Mouse (Mus musculus) liver, adult 2 months (tissue): ENCODE results near the gene Hspb8. TPM values are rescaled to one million over a fixed set of nuclear protein-coding genes. Genes with fewer than 3 reads are reported as not detected.

Experiments used
- DNase-seq: peaks from one replicate; pipeline ENCODE4 v3.0.0-alpha.2; 2011; ENCODE audit warnings: low read depth, low spot score; ENCODE audit errors: extremely low read depth
- H3K27ac ChIP-seq: fragments of 200-500 bp; replicated peaks from 2 replicates; pipeline ENCODE4 v1.5.1; 2012; ENCODE audit warnings: low read depth, mild to moderate bottlenecking, control low read depth, inconsistent platforms, low read length; ENCODE audit not compliant: insufficient read depth
- H3K27me3 ChIP-seq: fragments of 200-500 bp; 2 replicates; pipeline ENCODE4 v1.6.1; 2012; ENCODE audit warnings: mild to moderate bottlenecking, moderate library complexity, low read length, inconsistent platforms; ENCODE audit not compliant: control insufficient read depth, insufficient read depth
- H3K36me3 ChIP-seq: fragments of 200-500 bp; 2 replicates; pipeline ENCODE4 v1.6.1; 2012; ENCODE audit warnings: low read length, inconsistent platforms; ENCODE audit not compliant: control insufficient read depth, insufficient read depth
- H3K4me1 ChIP-seq: fragments of 200-500 bp; 2 replicates; pipeline ENCODE4 v1.6.1; 2011; ENCODE audit warnings: low read length; ENCODE audit not compliant: control insufficient read depth, insufficient read depth
- H3K4me3 ChIP-seq: fragments of 200-500 bp; 2 replicates; pipeline ENCODE4 v1.5.1; 2011; ENCODE audit warnings: low read depth, mild to moderate bottlenecking, control low read depth, low read length, moderate library complexity; ENCODE audit not compliant: insufficient read depth
- H3K79me2 ChIP-seq: fragments of 200-500 bp; 2 replicates; pipeline ENCODE4 v1.6.1; 2012; ENCODE audit warnings: inconsistent platforms, mild to moderate bottlenecking, low read length, moderate library complexity; ENCODE audit not compliant: control insufficient read depth, insufficient read depth
- H3K9ac ChIP-seq: fragments of 200-500 bp; 2 replicates; pipeline ENCODE4 v1.6.1; 2012; ENCODE audit warnings: low read depth, mild to moderate bottlenecking, control low read depth, inconsistent platforms, low read length
- CTCF ChIP-seq: fragments of 200-500 bp; IDR thresholded peaks from 2 replicates; pipeline ENCODE4 v1.5.1; 2011; ENCODE audit warnings: low read depth, low read length, control low read depth
- POLR2A ChIP-seq: fragments of 200-500 bp; IDR thresholded peaks from 2 replicates; pipeline ENCODE4 v1.6.1; 2011; ENCODE audit warnings: low read length, control low read depth; ENCODE audit not compliant: insufficient read depth; ENCODE audit errors: extremely low read depth
- WGBS: fragments of 180-500 bp; shearing (Covaris S2); methylation state at CpG from one replicate; pipeline ENCODE4 v1.1.7; 2018; 5-methylcytosine and 5-hydroxymethylcytosine counted together
- polyA plus RNA-seq: library from polyadenylated mRNA; depleted of rRNA; stranded (reverse); fragments of >200 nt; gene quantifications from 2 replicates; pipeline ENCODE4 v1.2.3, GENCODE M21; 2012; rRNA removed
- total RNA-seq: library from RNA; depleted of rRNA; stranded (reverse); fragments of >200 nt; gene quantifications from 2 replicates; pipeline ENCODE4 v1.2.3, GENCODE M21; 2014; rRNA removed

The Hspb8 gene
- total and polyA plus RNA-seq, 2 experiments, result 149 to 216 TPM

DNA sequence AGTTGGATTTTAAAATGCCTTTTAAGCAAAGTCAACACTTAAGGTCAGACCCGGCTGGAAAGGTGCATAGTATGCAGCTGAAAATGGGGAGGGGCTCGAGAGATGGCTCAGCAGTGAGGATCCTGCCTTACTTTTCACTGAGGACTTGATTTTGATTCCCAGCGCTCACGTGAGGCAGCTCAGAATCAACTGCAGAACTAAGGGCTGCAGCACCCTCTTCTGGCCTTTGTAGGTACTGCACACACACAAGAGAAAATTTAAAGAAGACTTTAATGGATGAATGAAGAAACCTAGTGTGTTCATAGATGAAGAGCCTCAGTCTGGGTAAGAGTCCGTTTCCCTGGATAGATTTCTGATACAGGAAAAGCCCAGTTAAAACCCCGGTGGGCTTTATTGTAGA lies 61.3 kb downstream of the Hspb8 start:
- DNase-seq, result no peak
- no peaks in the 10 kb centered on the region for H3K36me3 ChIP-seq
- no peaks in the 10 kb centered on the region for H3K4me1 ChIP-seq
- H3K4me3 ChIP-seq, result no peak overlapping the region
- H3K9ac ChIP-seq, result no peak overlapping the region
- no peaks in the 10 kb centered on the region for H3K27me3 ChIP-seq
- no peaks in the 10 kb centered on the region for H3K79me2 ChIP-seq
- H3K27ac ChIP-seq, result no peak overlapping the region
- TF ChIP-seq CTCF, result peak; percentile 8; the same call in 1 of the 2 replicates
- no peak for TF ChIP-seq POLR2A
- WGBS, result 68% methylated on average over 6 of the region's 6 CpGs

DNA sequence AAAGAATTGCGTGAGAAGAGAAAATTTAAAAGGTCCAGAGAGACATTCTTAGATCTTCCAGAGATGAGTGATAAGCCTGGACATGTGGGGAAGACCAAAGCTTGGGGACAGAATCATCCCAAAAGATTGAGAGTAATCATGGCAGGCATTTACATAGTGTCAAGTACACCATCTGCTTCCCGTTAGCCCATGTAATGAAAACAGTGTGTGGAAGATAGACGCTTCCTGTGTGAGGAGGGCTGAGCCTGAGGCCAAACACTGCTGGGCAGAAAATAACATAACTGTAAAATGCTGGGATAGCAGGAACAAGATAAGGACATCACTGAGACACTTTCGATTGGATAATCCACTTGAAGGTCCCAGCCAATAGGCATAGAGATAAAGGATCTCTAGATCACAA lies 61.9 kb downstream of the Hspb8 start:
- no peaks in the 10 kb centered on the region for H3K27me3 ChIP-seq
- WGBS, result 71% methylated on average over 4 of the region's 4 CpGs
- H3K36me3 ChIP-seq, result no peaks in the 10 kb centered on the region
- H3K4me3 ChIP-seq, result no peak overlapping the region
- no peak for TF ChIP-seq CTCF
- no peak for TF ChIP-seq POLR2A
- H3K79me2 ChIP-seq, result no peaks in the 10 kb centered on the region
- no peak overlapping the region for H3K27ac ChIP-seq
- no peaks in the 10 kb centered on the region for H3K4me1 ChIP-seq
- H3K9ac ChIP-seq, result no peak overlapping the region
- no peak for DNase-seq

Other genes starting within 250 kb of the Hspb8 start
- not detected in 2 replicates for gene Ccdc60, start 133.9 kb downstream of the Hspb8 start, total RNA-seq
- gene Ccdc60, start 133.9 kb downstream of the Hspb8 start, polyA plus RNA-seq, result not detected in 2 replicates
- gene Srrm4, start 169.0 kb upstream of the Hspb8 start, total RNA-seq, result 0.92 and 1.8 TPM in 2 replicates
- 1.3 and 1.9 TPM in 2 replicates for gene Srrm4, start 169.0 kb upstream of the Hspb8 start, polyA plus RNA-seq